Mouse (Mus musculus) c-Kit-negative CD71-positive TER-119-positive erythroid progenitor cells, embryonic 14.5 days (primary cell): ENCODE measurements around the gene Rbm41.

ENCODE experiments used
- DNase-seq: peaks from one replicate; pipeline ENCODE4 v3.0.0-alpha.2; 2013; ENCODE audit warnings: low read depth, low spot score

The Rbm41 gene

GRCm38 (mm10) chrX:139997740-139998690 is at the start of gene Rbm41:
Rbm41 (minus strand) TSS chrX:139998595.
- DNase-seq, result no peak

- DNase-seq, result no peak
These were observed 283 bp upstream of the Rbm41 start for GRCm38 (mm10) chrX:139998691-139999065.

- DNase-seq, result no peak
These were observed 16.3 kb downstream of the Rbm41 start for GRCm38 (mm10) chrX:139982115-139982514.

GRCm38 (mm10) chrX:139933507-139933906 is 64.9 kb downstream of the Rbm41 start:
- DNase-seq, result no peak

- DNase-seq, result no peak
These were observed 65.9 kb downstream of the Rbm41 start for GRCm38 (mm10) chrX:139932472-139932871.

- no peak for DNase-seq
These were observed 77.8 kb downstream of the Rbm41 start for GRCm38 (mm10) chrX:139920572-139920971.

- DNase-seq, result no peak
These were observed 107.0 kb downstream of the Rbm41 start for GRCm38 (mm10) chrX:139891387-139891786.

GRCm38 (mm10) chrX:139883221-139883620 is 115.2 kb downstream of the Rbm41 start:
- no peak for DNase-seq

GRCm38 (mm10) chrX:139877936-139878335 is 120.5 kb downstream of the Rbm41 start:
- no peak for DNase-seq

- no peak for DNase-seq
These were observed 121.3 kb downstream of the Rbm41 start for GRCm38 (mm10) chrX:139877105-139877504.

- DNase-seq, result no peak
These were observed 127.2 kb downstream of the Rbm41 start, which contains the start of gene Morc4 for GRCm38 (mm10) chrX:139870938-139871791. Morc4 (minus strand) TSS chrX:139871677.

- DNase-seq, result no peak
These were observed 128.1 kb downstream of the Rbm41 start for GRCm38 (mm10) chrX:139870300-139870711.

GRCm38 (mm10) chrX:139859402-139859801 is 139.0 kb downstream of the Rbm41 start:
- no peak for DNase-seq

- no peak for DNase-seq
These were observed 143.6 kb downstream of the Rbm41 start for GRCm38 (mm10) chrX:139854795-139855194.

- DNase-seq, result no peak
These were observed 157.3 kb downstream of the Rbm41 start for GRCm38 (mm10) chrX:139841091-139841490.
